Mouse (Mus musculus) heart, adult 2 months (tissue): ENCODE measurements at regions not wholly inside any gene's neighbourhood (a gene's known extent, or its start where the extent isn't known, plus 50 kb on each side); places are given as distances from the start of the nearest gene placed in this dataset.

ENCODE experiments used
- DNase-seq, 2 experiments: peaks; one replicate each; pipeline ENCODE4 v3.0.0; 2021
- H3K27ac ChIP-seq: fragments of 200-600 bp; 2 replicates; pipeline ENCODE4 v1.8.1; 2022
- H3K27me3 ChIP-seq: fragments of 200-500 bp; 2 replicates; pipeline ENCODE4 v1.6.1; 2012; ENCODE audit warnings: mild to moderate bottlenecking, low read length, inconsistent platforms, mixed read lengths; ENCODE audit not compliant: control insufficient read depth, insufficient read depth
- H3K36me3 ChIP-seq: fragments of 200-500 bp; 2 replicates; pipeline ENCODE4 v1.6.1; 2012; ENCODE audit warnings: low read length, inconsistent platforms; ENCODE audit not compliant: control insufficient read depth, insufficient read depth
- H3K4me1 ChIP-seq: fragments of 200-500 bp; 2 replicates; pipeline ENCODE4 v1.6.1; 2011; ENCODE audit warnings: low read length; ENCODE audit not compliant: control insufficient read depth, insufficient read depth
- H3K4me3 ChIP-seq: fragments of 200-600 bp; 2 replicates; pipeline ENCODE4 v1.8.1; 2022
- H3K79me2 ChIP-seq: fragments of 200-500 bp; replicated peaks from 2 replicates; pipeline ENCODE4 v1.6.1; 2012; ENCODE audit warnings: mild to moderate bottlenecking, inconsistent platforms, low read length, moderate library complexity, mixed read lengths; ENCODE audit not compliant: control insufficient read depth, insufficient read depth
- H3K9ac ChIP-seq: fragments of 200-500 bp; 2 replicates; pipeline ENCODE4 v1.6.1; 2012; ENCODE audit warnings: low read depth, mild to moderate bottlenecking, control low read depth, inconsistent platforms, low read length, mixed read lengths
- CTCF ChIP-seq: fragments of 200-600 bp; IDR thresholded peaks from 2 replicates; pipeline ENCODE4 v1.8.1; 2022; ENCODE audit warnings: antibody characterized with exemption, mild to moderate bottlenecking, moderate library complexity
- EP300 ChIP-seq: fragments of 200-500 bp; IDR thresholded peaks from 2 replicates; pipeline ENCODE4 v1.6.1; 2011; ENCODE audit warnings: low read depth, low read length, control low read depth; ENCODE audit not compliant: insufficient read depth
- POLR2A ChIP-seq: fragments of 200-500 bp; IDR thresholded peaks from 2 replicates; pipeline ENCODE4 v1.6.1; 2011; ENCODE audit warnings: mild to moderate bottlenecking, low read depth, low read length, control low read depth; ENCODE audit not compliant: insufficient read depth
- WGBS: fragments of 180-500 bp; shearing (Covaris S2); methylation state at CpG from one replicate; pipeline ENCODE4 v1.1.7; 2018; 5-methylcytosine and 5-hydroxymethylcytosine counted together
- intact Hi-C: fragments of 180-260 bp; cut with DNase I; formaldehyde crosslinking; loops from one replicate; pipeline ENCODE4 v1.15.1; 2025

DNA sequence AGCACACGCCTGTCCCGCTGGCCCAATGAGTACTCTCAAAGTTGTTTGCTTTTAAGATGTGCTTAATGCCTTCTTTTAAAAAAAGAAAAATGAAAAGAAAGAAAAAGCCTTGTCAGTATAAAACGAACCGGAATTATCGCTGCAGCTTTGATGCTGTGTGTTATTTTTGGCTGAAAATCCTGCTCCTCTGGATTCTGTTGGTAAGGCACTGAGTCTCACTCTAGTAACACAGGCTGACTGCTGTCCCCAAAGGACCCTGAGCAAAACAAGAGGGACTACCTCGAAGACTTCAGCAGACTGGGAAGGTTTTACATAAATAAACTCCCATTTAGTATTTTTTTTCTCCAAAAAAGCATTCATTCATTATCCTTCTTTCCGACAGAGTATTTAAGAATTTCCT, 196.1 kb upstream of the Ppargc1a start:
- H3K27me3 ChIP-seq: no peaks in the 10 kb centered on the region
- no peak for DNase-seq
- intact Hi-C loops: no loop called here
- H3K27ac ChIP-seq: no peak overlapping the region
- no peak overlapping the region for H3K4me3 ChIP-seq
- no peak overlapping the region for H3K9ac ChIP-seq
- 42% methylated on average over 7 of the region's 7 CpGs for WGBS
- no peaks in the 10 kb centered on the region for H3K36me3 ChIP-seq
- no peaks in the 10 kb centered on the region for H3K79me2 ChIP-seq
- H3K4me1 ChIP-seq: no peaks in the 10 kb centered on the region
- TF ChIP-seq CTCF (no peak), POLR2A (no peak), EP300 (no peak)

DNA sequence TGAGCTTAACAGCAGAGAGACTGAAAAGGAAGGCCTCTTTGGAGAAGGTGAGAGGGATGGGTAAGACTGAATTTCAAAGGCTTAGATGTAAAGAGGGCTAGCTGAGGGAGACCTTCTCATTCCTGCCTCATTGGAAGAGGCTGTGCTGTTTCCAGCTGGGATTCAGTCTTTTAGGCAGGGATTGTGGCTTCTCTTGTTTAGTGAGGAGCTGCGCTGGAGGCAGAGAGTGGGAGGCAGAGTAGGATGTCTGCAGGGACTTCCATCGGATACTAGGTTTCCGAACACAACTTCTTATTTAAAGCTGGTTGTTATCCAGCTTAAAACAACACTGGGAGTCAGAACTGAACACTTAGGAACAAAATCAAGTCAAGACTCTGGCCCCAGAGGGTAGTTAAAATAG, 194.8 kb upstream of the Ppargc1a start:
- H3K4me1 ChIP-seq: no peaks in the 10 kb centered on the region
- 56% methylated on average over 3 of the region's 3 CpGs for WGBS
- TF ChIP-seq EP300 (no peak), POLR2A (no peak), CTCF (no peak)
- no peaks in the 10 kb centered on the region for H3K27me3 ChIP-seq
- H3K4me3 ChIP-seq: no peak overlapping the region
- DNase-seq: no peak
- no peaks in the 10 kb centered on the region for H3K36me3 ChIP-seq
- no peak overlapping the region for H3K27ac ChIP-seq
- no peak overlapping the region for H3K9ac ChIP-seq
- no peaks in the 10 kb centered on the region for H3K79me2 ChIP-seq
- intact Hi-C loops: no loop called here

DNA sequence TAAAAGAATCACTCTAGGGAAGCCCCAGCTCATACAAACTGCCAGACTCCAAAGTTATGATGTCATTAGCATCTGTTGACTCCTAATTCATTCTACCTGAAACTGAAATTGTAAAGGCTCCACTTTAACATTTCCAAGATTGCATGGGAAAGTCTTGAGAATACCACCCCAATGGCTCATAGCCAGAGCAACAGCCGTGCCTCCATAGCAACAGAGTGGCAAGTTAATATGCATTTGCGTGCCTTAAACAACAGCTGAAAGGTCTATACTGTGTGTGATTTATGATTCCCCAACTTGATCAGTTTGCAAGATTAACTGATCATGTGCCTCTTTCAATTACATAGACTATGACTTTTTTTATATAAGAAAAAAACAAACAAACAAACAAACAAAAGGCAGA, 190.8 kb upstream of the Ppargc1a start:
- intact Hi-C loops: no loop called here
- 85% methylated on average over 2 of the region's 2 CpGs for WGBS
- Histone ChIP-seq H3K9ac (no peak overlapping the region), H3K27me3 (no peaks in the 10 kb centered on the region), H3K4me1 (no peaks in the 10 kb centered on the region), H3K36me3 (no peaks in the 10 kb centered on the region), H3K27ac (no peak overlapping the region), H3K4me3 (no peak overlapping the region), H3K79me2 (no peaks in the 10 kb centered on the region)
- no peak for TF ChIP-seq EP300
- TF ChIP-seq POLR2A: no peak
- TF ChIP-seq CTCF: no peak
- DNase-seq: no peak

DNA sequence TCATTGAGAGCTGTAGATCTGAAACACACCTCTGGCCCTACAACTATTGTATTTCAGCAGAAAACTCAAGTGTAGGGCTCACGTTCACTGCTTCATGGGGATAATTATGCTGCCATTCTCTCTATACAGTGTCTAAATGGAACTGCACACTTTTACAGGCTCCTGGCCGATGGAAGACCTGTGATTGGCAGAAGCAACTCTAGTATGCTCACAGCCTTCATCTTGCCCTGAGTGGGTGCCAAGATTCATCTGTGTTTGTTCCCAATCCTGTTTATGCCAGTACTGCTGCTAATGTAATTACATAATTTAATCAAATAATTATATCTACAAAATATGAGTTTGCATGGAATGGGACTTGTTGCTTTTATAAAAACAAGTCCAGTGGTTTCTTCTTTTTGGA, 190.3 kb upstream of the Ppargc1a start:
- H3K4me1 ChIP-seq: no peaks in the 10 kb centered on the region
- H3K27ac ChIP-seq: no peak overlapping the region
- intact Hi-C loops: no loop called here
- H3K79me2 ChIP-seq: no peaks in the 10 kb centered on the region
- H3K27me3 ChIP-seq: no peaks in the 10 kb centered on the region
- WGBS: 75% methylated on average over 2 of the region's 2 CpGs
- no peaks in the 10 kb centered on the region for H3K36me3 ChIP-seq
- H3K4me3 ChIP-seq: no peak overlapping the region
- TF ChIP-seq EP300: no peak
- TF ChIP-seq POLR2A: no peak
- TF ChIP-seq CTCF: no peak
- no peak for DNase-seq
- no peak overlapping the region for H3K9ac ChIP-seq

DNA sequence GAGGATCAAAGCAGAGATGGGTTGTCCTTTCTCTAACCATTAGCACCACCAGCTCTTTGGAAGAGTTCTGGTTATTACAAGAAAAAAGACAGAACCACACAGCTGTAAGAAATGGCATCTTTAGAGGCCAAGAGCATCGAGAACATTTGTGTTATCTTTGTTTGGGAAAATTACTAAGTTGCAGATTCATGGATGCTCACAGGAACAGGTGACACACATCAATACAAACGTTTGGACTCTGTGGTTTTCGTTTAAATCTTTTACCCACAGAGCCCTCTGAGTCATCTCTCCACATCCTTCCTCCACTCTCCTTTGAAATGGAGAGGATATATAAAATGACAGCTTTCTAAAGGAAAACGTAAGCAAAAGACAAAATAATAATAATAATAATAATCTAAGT, 184.5 kb upstream of the Ppargc1a start:
- no peak for DNase-seq
- H3K9ac ChIP-seq: no peak overlapping the region
- H3K27ac ChIP-seq: no peak overlapping the region
- intact Hi-C loops: no loop called here
- H3K4me3 ChIP-seq: no peak overlapping the region
- WGBS: 46% methylated on average over 4 of the region's 4 CpGs
- no peaks in the 10 kb centered on the region for H3K4me1 ChIP-seq
- no peaks in the 10 kb centered on the region for H3K27me3 ChIP-seq
- H3K36me3 ChIP-seq: no peaks in the 10 kb centered on the region
- no peaks in the 10 kb centered on the region for H3K79me2 ChIP-seq
- TF ChIP-seq CTCF (no peak), EP300 (no peak), POLR2A (no peak)

DNA sequence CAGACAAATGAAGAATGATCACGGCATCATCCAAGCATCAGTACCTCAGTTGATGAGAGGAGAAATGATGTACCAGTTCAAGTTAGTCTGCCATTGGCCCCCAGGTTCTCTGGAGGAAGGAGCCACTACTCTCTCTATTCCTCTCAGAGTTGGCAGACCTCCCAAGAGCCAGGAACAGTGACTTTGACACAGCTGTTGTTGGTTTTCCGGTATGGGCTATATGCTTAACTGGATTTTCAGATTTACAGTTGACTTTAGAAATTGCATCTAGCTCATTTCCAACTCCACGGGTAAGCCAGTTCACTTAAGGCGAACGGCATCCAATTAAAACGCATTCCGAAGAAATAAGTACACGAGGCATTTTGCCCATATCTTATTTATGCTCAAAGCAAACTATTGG, 182.9 kb upstream of the Ppargc1a start:
- no peaks in the 10 kb centered on the region for H3K4me1 ChIP-seq
- no peak overlapping the region for H3K27ac ChIP-seq
- DNase-seq: no peak

More for the DNA sequence above, 182.9 kb upstream of the Ppargc1a start:
- Histone ChIP-seq H3K9ac (no peak overlapping the region), H3K36me3 (no peaks in the 10 kb centered on the region), H3K27me3 (no peaks in the 10 kb centered on the region), H3K4me3 (no peak overlapping the region), H3K79me2 (no peaks in the 10 kb centered on the region)
- no peak for TF ChIP-seq POLR2A
- no peak for TF ChIP-seq CTCF
- TF ChIP-seq EP300: no peak
- 85% methylated on average over 8 of the region's 8 CpGs for WGBS
- intact Hi-C loops: no loop called here
